Mouse (Mus musculus): ENCODE measurements around the gene Rbck1.
A peak's percentile ranks its signal among the peaks of the same experiment; 100 is the strongest.

DNA sequence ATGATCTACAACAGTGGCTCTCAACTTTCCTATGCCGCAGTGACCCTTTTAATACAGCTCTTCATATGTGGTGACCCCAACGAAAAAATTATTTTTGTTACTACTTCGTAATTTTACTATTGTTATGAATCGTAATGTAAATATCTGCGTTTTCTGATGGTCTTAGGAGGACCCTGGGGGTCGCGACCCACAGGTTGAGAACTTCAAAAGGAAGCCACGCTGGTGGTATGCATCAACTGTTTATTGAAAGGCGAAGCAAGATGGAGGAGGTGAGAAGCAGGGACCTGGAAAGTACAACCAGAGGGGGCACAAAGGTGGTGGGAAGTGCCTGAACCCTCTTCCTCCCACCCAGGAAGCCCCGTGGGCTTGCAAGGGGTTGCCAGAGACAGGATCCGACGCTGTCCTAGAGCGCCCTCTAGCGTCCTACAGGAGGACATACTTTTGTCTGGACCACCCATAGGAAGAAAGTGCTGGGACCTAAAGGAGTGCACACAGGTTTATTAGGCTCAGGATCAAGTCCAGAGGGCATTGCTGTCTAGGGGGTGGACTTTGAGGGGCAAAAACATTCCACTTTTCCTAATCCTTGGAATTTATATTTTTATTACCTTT lies 36.2 kb upstream of the Rbck1 start:
- peak; percentile 96 for TF ChIP-seq CTCF (IDR thresholded peaks at IDR 0.05)
- no peak for TF ChIP-seq EP300 (IDR thresholded peaks at IDR 0.05)
